Mouse (Mus musculus) adrenal gland (tissue): Measurements from ENCODE around the gene Tcp11l2.

ENCODE experiments used
- intact Hi-C: fragments of 180-260 bp; cut with DNase I; formaldehyde crosslinking; loops from one replicate; pipeline ENCODE4 v1.15.1; 2025
- long read RNA-seq, 2 experiments: library from polyadenylated mRNA; unstranded; transcript quantifications; one replicate each; pipeline ENCODE4 v2.0.0; 2020; ENCODE audit warnings: borderline replicate concordance in 1 of 2; ENCODE audit not compliant: insufficient replicate concordance in 1 of 2

Tcp11l2 gene
- long read RNA-seq, experiment 1, transcript Tcp11l2-201 (10 exons, 2,725 nt): major isoform, 11 of 14 reads
- long read RNA-seq, experiment 1, partial matches to known transcripts: 2 of 14 reads
- long read RNA-seq, experiment 1, other reads (novel, unspliced or antisense): 1 of 14 reads
- long read RNA-seq, experiment 2, transcript Tcp11l2-201 (10 exons, 2,725 nt): major isoform, 11 of 14 reads
- long read RNA-seq, experiment 2, partial matches to known transcripts: 2 of 14 reads
- long read RNA-seq, experiment 2, other reads (novel, unspliced or antisense): 0 of 14 reads

DNA sequence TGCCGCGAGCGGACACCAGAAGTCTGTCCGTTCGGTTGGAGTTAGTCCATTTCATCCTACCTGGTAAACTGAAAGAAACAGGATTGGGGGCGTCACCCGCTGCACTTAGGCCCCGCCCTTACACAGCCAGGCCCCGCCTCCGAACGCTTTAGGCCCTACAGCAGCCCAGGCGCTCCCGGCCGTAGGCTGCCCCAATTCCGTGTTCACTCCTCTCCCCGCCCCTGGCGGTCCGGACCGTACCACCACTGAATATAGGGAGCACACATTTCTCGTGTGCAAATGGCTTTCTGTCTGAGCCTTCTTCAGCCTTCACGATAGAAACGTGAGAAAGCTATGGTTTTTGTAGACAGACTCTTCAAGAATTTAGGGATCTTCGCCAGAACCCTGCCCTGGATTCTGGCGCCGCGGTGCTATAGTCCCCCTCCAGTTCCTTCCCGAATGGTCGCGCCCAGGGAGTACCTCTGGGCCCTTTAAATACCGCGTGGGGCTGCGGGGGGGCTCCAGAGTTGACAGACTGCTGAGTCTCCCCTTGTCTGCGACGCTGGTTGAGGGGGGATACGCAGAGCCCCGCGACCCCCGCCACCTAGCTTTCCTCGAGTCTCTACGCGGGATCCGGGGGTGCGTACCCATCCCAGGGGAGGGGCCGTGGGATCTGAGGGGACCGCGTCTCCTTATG, at the start of gene Tcp11l2:
Gene Tcp11l2, plus strand, starts transcription at position 232 of the 676 bp plus-strand sequence.
- intact Hi-C loops: loop anchor here (5.0 kb wide), 2 partner anchors 36 to 44 kb away; partner anchors contain the start of gene Ckap4

DNA sequence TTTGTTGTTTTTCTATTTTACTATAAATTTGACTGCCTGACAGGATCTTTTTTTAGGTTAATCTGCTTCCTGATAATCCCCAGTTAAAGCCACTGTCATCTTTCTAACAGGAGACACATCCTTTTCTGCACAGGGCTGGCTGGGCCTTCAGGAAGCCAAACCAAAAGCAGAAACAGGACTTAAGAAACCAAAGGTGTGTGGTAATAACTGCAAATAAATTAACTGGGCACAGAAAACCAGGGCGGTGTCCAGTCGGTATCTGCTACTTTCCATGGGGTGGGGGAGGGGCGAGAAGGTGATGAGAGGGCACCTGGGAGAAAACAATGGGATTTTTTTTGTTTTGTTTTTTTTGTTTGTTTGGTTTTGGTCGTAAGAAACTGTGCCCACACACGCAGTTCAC, 49.4 kb upstream of the Tcp11l2 start:
- intact Hi-C loops: no loop called here

DNA sequence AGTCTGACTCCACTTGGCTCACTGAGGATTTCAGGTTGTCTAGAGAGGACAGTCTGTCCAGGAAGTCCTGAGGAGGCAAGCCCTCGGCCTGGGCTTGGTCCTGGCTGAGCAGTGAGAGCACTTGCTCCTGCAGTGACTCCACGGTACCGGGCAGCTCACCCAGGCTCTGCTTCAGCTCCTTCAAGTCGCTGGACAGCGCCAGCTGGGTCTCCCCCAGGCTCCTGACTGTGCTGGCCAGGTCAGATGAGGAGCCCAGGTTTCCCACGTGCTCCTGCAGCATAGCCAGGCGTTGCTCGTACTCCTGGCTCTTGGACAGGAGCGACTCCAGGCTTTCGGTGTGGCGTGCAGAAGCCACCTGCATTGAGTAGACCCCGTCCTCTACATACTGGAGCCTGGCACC, 48.8 kb upstream of the Tcp11l2 start:
- intact Hi-C loops: no loop called here

DNA sequence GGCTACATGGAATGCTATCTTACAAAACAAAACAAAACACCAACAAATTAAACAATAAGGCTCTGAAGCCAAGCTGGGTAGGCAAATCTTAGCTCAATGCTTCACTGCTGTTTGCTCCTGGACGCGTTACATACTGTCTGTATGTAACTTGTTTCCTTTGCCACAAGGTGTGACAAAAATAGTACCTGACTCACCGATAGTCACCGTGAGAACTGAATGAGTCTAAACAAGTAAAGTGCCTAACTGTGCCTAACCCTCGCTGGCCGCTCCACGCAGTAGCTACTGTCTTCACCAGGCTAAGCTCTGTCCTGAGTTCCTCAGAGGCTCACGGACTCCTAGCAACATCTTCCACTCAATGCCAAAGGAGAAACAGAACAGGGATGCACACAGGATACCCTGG, 46.0 kb upstream of the Tcp11l2 start:
- intact Hi-C loops: loop anchor here (5.0 kb wide), 2 partner anchors 47 to 92 kb away; partner anchors contain the start of genes Polr3b and Tcp11l2

DNA sequence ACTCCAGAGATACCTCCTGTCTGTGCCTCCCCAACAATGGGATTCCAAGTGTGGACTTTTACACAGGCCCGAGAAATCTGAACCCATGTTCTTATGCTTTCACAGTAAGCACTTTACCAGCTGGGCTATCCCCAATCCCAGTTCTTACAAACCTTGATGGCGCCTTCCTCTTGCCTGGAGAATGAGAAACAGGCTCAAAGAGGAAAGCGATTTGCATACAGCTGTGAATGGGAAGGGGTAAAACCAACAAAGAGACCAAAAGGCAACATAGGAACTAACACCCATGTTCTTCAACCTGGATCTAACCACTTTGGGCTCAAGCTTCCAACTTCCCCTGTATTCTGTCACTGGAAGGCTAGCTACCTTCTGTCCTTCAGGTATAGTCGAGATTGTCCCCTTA, 44.9 kb upstream of the Tcp11l2 start:
- intact Hi-C loops: loop anchor here (5.0 kb wide), 2 partner anchors 46 to 91 kb away; partner anchors contain the start of genes Polr3b and Tcp11l2

DNA sequence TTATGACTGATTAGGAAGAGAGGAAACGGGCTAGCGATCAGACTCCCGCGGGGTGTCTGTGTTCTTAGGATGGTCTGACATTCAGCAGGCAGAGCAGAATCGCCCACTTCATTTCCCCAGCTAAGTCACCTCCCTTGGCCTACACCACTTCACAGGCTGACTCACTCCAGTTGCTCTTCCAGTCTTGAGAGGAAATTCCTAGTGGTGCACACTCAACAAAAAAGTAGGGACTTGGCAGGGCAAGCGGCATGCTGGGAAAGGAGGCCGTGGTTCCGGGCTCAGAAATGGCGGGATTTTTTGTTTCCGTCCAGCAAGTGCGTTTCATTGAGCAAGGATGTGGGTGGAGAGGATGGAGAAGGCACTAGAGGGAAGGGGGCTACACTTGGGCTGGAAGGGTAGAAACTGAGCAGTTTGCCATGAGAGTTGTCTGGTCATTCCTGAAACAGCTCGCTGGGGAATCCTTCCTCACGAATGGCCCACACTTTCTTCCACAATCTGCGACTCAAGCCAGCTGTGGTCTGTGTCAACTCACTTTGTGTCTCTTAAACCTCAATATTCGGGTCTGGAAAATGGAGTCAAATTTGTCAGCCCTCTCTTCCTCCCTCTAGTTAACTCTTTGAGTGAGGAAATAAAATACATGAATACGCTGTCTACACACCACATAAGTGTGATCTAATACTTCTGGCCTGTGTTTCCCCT, 44.1 kb upstream of the Tcp11l2 start:
- intact Hi-C loops: loop anchor here (5.0 kb wide), 2 partner anchors 45 to 90 kb away; partner anchors contain the start of genes Polr3b and Tcp11l2

DNA sequence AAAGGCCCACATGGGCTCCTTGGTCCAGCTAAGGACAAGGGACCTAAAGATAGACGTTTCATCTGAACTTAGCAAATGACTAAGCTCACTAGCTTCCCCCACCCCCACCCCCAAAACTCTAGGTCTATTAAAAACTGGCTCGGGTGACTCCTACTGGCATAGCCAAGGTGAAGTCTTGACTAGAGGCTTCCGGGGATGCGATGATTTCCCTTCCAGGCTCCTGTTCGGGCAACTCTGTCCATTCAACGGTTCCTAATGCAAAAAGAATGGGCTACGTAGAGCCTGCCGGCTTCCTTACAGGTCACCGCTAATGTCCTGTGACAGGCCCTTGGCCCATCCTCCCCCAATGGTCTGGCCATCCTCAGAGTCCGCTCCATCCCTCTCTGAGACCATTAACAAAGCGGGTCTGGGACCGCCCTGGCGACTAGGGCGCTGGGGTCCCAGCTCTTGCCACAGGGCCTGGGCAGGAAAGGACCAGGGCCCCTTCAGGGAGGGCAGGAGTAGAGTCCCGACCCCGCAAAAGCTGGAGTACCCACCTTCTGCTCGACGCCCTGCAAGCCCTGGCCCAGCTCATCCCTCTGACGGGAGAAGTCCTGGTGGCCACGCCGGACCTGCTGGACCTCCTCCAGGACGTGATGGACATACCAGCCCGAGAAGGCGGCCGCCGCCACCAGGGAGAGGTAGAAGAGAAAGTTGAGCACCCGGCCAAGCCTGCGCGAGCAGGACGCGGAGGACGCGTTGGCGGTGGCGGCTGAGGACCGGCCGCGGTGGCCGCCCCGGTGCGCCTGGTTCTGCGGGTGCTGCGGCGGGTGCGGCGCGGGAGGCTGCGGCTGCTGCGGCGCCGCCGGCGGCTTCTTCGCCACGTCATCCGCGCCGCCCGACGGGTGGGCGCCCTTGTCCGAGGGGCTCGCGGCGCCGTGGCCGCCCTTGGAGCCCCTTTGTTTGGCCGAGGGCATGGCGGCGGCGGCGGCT, 43.2 kb upstream of the Tcp11l2 start:
- intact Hi-C loops: loop anchor here (5.0 kb wide), 2 partner anchors 44 to 89 kb away; partner anchors contain the start of genes Polr3b and Tcp11l2

DNA sequence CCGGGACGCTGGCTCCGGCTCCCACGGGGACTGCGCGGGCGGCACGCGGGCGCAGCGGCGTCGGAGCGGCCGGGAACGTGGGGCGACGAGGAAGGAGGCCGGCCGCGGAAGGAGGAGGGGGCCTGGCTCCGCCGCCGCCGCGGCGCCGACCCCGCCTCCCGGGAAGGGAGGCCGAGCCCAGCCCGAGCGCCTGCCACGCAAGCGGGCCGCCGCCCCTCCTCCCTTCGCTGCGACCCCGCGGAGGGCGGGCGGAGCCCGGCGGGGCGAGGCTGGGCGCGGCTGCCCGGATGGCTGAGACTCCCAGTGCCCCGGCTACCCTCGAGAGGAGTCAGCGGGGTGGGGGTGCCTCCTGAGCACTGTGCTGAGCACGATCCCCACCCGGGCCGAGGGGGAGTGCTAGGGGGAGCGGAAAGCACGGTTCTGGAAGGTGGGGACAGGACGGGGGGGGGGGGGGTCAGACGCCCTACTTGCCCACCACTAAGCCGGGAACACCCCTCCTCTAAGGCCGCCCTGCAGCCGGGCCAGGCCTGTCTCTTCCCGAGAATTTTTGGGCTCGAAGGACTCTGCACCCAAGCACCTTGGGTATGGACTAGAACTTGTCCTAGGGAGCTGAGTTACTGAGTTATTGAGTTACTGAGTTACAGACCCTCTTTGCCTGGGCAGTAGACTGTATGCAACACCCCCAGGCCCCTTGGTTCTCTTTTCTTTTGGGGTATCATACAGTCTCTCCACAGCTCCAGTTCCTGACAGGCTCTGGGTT, 42.3 kb upstream of the Tcp11l2 start, which contains the start of gene Ckap4:
Gene Ckap4, minus strand, starts transcription at position 151 of the 760 bp plus-strand sequence.
- intact Hi-C loops: loop anchor here (5.0 kb wide), 2 partner anchors 43 to 88 kb away; partner anchors contain the start of genes Polr3b and Tcp11l2

DNA sequence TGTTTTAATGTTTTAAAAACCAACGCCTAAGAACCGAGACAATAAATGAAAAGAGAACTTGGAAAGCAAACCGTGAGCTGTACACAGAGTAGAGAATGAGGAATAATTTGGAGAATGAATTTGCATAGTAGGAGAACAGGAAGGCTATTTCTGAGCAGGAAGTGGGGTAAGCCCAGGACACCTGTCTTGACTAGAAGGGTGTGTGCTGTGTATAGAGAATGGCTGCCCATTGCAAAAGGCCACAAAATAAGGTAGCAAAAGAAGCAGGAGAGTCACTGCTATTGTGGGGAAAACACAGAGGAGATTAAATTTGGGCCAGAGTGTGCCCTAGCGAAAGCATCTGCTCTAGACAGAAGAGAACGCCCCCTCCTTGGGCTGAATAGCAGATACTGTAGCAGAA, 41.0 kb upstream of the Tcp11l2 start:
- intact Hi-C loops: no loop called here

DNA sequence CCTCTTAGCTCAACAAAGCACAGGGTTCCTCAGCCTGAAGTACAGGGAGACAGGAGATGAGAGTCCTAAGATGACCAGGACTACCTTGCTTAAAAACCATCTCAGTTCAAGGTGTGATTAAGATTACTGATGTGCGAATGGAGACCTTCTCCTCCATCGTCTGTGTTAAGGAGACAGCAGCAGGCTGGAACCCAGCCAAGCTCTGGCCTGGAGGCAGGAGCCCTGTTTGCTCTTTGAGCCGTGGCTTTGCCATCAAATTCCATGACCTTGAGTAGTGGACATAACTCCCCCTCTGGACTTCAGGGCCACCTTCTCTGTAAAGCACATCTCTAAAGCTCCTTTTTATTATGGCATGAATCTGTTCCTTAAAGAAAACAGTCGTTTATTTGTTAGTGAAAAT, 40.6 kb upstream of the Tcp11l2 start:
- intact Hi-C loops: no loop called here

DNA sequence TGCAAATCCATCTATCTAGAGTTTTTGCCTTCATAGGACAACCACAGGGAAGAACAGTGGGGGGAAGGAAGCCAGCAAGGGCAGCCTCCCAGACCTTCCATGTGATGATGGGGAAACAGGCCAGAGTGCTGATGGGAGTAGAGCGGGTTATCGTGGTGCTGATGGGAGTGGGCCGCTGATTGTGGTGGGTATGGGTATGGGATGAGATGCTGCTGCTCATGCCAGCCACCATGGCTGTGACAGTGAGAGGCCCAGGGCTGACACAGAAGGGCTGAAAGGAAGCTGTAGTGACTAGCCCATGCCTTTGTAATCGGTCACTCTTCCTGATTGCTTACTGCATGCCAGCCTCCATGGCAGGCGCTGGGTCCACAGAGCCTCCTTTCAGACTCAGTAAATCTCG, 36.8 kb upstream of the Tcp11l2 start:
- intact Hi-C loops: no loop called here

DNA sequence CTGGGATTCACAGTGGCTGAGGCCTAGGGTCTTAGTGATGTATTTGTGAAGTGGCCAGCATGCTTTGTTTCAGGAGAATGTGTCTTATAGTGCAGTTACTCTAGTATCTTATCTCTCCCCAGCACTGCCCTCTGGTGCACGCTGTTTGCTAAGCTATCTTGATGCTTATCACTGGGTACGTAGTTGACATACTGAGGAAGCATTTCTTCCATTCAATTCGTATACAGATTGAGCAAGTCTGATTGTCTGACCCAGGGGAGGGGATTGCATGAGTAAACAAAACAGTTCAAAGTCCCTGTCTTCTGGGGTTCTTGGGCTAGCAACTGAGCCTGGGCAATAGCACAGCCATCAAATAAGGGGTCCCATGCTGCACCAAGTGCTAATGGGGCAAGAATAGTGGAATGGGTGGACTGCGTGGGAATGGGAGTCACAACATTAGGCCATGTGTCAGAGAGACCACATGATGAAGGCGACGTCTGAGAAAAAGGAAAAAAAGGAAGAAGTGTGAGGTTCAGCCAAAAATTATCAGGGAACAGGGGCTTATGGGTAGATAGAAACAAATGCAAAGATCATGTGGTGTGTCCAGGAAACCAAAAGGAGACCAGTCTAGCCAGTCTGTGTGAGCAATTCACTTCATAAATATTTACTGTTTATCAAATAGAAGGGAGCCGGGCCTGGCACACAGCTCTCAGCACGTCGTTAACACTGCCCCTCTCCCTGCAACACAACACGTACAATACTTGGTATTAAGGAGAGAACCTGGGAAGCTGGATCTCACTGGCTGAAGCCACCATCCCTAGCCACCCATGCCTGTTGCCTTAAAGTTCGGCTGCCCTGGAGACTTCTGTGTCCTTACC, 33.4 kb upstream of the Tcp11l2 start:
- intact Hi-C loops: no loop called here

DNA sequence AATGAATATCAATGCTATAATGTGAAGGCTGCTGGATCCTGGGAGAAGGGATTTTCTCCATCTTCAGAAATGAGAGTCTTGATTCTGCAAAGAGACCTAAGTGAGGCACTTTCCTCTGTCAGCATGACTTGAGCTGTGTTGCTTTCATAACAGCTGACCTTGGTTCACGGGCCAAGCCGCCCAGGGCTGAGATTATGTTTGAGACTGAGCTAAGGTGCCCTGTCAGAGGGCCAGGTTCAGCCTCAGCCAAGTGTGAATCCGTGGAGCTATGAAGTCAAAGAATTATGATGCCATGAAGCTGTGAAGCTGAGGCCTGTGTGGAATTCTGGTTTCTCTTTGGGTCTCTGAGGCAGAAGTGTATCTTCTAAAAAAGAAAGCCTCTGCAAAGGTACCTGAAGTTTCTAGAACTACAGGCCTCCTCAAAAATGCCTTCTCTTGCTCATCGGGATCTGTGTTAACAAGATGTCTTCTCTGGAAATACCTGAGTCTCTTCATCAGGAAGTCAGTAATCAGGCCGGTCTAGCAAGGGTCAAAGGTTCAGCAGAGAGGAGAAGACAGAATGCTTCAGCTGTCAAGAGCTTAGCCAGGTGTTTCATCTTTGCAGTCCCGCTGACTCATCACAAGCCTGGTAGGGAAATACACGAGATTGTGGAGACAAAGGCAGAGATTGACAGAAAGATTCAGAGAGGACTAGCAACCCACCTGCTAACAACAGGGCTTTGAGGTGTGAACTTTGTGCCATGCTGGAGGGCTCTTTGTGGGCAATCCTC, 31.4 kb upstream of the Tcp11l2 start:
- intact Hi-C loops: no loop called here

DNA sequence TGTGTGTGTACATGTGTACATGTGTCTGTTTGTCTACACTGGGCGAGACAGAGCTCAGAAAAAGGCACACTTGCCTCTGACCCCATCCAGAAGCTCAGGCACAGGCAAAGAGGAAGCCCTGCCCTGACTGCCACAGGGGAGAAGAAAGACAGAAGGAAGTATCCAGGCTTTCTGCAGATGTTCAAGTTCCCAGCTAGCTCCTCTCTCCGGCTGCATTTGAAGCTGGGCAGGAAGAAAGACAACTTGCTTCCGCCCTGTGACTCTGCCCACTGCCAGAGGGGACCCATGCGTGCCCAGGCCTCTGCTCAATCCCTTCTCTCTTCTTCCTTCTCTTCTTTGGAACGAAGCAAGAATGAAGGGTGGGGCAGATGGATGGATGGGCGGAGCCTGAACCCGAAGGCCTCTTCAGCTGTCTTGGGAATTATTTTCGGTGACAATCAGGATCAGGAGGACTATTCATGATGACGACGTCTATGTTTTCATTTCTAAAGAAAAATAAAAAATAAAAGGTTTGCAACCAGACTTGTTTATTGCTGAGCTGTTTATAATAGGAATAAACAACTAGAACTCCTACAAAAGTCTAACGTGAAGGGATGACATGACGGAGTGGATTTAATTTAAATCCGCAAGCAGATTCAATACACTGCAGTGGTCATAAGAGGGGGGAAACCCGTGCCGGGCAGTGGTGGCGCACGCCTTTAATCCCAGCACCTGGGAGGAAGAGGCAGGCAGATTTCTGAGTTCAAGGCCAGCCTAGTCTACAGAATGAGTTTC, 27.1 kb upstream of the Tcp11l2 start:
- intact Hi-C loops: no loop called here

DNA sequence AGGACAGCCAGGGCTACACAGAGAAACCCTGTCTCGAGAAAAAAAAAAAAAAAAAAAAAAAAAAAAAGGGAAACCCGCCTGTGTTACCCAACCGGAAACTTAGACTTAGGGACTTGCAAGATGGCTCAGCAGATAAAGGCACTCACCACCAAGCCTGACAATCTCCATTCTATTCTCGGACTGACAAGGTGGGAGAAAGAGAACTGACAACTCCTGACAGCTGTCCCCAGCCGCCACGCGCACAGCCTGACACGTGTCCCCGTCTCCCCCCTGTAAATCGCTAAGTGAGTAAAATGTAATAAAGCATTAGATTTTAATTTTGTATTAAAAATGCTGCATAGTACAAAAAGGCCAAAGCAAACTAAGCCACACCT, 26.5 kb upstream of the Tcp11l2 start:
- intact Hi-C loops: no loop called here

DNA sequence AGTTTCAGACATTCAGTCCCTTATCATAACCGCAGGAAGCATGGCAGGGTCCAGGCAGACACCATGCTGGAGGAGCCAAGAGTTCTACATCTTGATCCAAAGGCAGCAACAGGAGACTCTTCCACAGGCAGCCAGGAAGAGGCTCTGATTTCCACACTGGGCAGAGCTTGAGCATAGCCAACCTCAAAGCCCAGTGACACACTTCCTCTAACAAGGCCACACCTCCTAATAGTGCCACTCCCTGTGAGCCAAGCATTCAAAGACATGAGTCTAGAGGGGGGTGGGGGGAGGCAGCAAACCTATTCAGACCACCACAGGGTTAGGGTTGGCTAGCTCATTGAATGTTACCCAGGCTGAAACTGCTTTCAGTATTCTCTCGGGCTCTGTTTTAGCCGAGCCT, 24.6 kb upstream of the Tcp11l2 start:
- intact Hi-C loops: no loop called here

DNA sequence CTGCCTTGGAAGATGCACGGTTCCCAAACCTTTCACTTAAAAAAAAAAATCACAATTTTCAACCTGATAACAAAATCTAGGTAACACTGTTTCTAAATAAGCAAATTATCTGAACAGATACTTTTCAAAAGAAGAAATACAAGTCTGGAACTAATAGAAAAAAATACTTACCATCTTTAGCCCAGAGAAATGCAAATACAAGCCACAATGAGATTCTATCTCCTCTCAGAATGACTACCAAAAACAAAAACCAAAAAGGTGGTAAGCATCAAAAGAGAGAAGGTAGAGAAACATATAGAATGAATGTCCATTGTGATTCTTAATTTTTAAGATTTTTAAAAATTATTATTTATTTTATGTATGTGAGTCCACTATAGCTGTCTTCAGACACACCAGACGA, 23.9 kb upstream of the Tcp11l2 start:
- intact Hi-C loops: no loop called here
